Mouse (Mus musculus) thymus, adult 2 months (tissue): ENCODE data around the gene Agbl4. TPM values are rescaled to one million over a fixed set of nuclear protein-coding genes. Genes with fewer than 3 reads are reported as not detected.

ENCODE experiments used
- DNase-seq: peaks from one replicate; pipeline ENCODE4 v3.0.0; 2021
- H3K27ac ChIP-seq: fragments of 200-500 bp; 2 replicates; pipeline ENCODE4 v1.5.1; 2012; ENCODE audit warnings: low read length, control low read depth; ENCODE audit not compliant: control insufficient read depth, insufficient read depth
- H3K27me3 ChIP-seq: fragments of 200-500 bp; 2 replicates; pipeline ENCODE4 v1.6.1; 2012; ENCODE audit warnings: mild to moderate bottlenecking, low read length, moderate library complexity, mixed read lengths; ENCODE audit not compliant: control insufficient read depth, insufficient read depth
- H3K36me3 ChIP-seq: fragments of 200-500 bp; 2 replicates; pipeline ENCODE4 v1.6.1; 2012; ENCODE audit warnings: mild to moderate bottlenecking, low read length, moderate library complexity; ENCODE audit not compliant: control insufficient read depth, insufficient read depth
- H3K4me1 ChIP-seq: fragments of 200-500 bp; replicated peaks from 2 replicates; pipeline ENCODE4 v1.6.1; 2012; ENCODE audit warnings: low read length; ENCODE audit not compliant: control insufficient read depth, insufficient read depth
- H3K4me3 ChIP-seq: fragments of 200-500 bp; 2 replicates; pipeline ENCODE4 v1.5.1; 2012; ENCODE audit warnings: mild to moderate bottlenecking, low read length, control low read depth, moderate library complexity; ENCODE audit not compliant: control insufficient read depth, insufficient read depth
- CTCF ChIP-seq: fragments of 200-500 bp; IDR thresholded peaks from 2 replicates; pipeline ENCODE4 v1.5.1; 2012; ENCODE audit warnings: mild to moderate bottlenecking, control low read depth, low read length, moderate library complexity, borderline replicate concordance; ENCODE audit not compliant: control insufficient read depth, poor library complexity, insufficient read depth; ENCODE audit errors: extremely low read depth
- POLR2A ChIP-seq: fragments of 200-500 bp; IDR thresholded peaks from 2 replicates; pipeline ENCODE4 v1.6.1; 2012; ENCODE audit warnings: mild to moderate bottlenecking, low read length, control low read depth, moderate library complexity; ENCODE audit not compliant: control insufficient read depth, poor library complexity, insufficient read depth; ENCODE audit errors: extremely low read depth
- WGBS: fragments of 180-500 bp; shearing (Covaris S2); methylation state at CpG from one replicate; pipeline ENCODE4 v1.1.7; 2018; 5-methylcytosine and 5-hydroxymethylcytosine counted together
- polyA plus RNA-seq: library from polyadenylated mRNA; depleted of rRNA; stranded (reverse); fragments of >200 nt; gene quantifications from 2 replicates; pipeline ENCODE4 v1.2.3, GENCODE M21; 2012

The Agbl4 gene
- polyA plus RNA-seq, 1 experiment, result 0.07 TPM

- Histone ChIP-seq H3K36me3 (no peaks in the 10 kb centered on the region), H3K4me3 (no peak overlapping the region), H3K27ac (no peak overlapping the region), H3K4me1 (no peaks in the 10 kb centered on the region), H3K27me3 (no peaks in the 10 kb centered on the region)
- TF ChIP-seq CTCF, result no peak
- TF ChIP-seq POLR2A, result no peak
- WGBS, result 64% methylated on average over 11 of the region's 11 CpGs
- peak; percentile 5 for DNase-seq
Measured at GRCm38 (mm10) chr4:111327760-111328373, 930.4 kb downstream of the Agbl4 start.

GRCm38 (mm10) chr4:111329501-111329900 lies 932.0 kb downstream of the Agbl4 start:
- no peaks in the 10 kb centered on the region for H3K36me3 ChIP-seq
- no peaks in the 10 kb centered on the region for H3K27me3 ChIP-seq
- WGBS, result 92% methylated on average over 4 of the region's 4 CpGs
- no peak overlapping the region for H3K27ac ChIP-seq
- H3K4me3 ChIP-seq, result no peak overlapping the region
- TF ChIP-seq CTCF (no peak), POLR2A (no peak)
- no peaks in the 10 kb centered on the region for H3K4me1 ChIP-seq
- DNase-seq, result no peak

GRCm38 (mm10) chr4:111332864-111333263 lies 935.4 kb downstream of the Agbl4 start:
- H3K36me3 ChIP-seq, result no peaks in the 10 kb centered on the region
- no peak overlapping the region for H3K4me3 ChIP-seq
- no peak overlapping the region for H3K27ac ChIP-seq
- H3K27me3 ChIP-seq, result no peaks in the 10 kb centered on the region
- H3K4me1 ChIP-seq, result no peaks in the 10 kb centered on the region
- TF ChIP-seq CTCF (no peak), POLR2A (no peak)
- WGBS, result 88% methylated on average over 4 of the region's 4 CpGs
- no peak for DNase-seq

- no peaks in the 10 kb centered on the region for H3K36me3 ChIP-seq
- H3K4me3 ChIP-seq, result no peak overlapping the region
- no peaks in the 10 kb centered on the region for H3K4me1 ChIP-seq
- no peaks in the 10 kb centered on the region for H3K27me3 ChIP-seq
- DNase-seq, result no peak
- no peak overlapping the region for H3K27ac ChIP-seq
- TF ChIP-seq POLR2A, result no peak
- TF ChIP-seq CTCF, result no peak
- 84% methylated on average over 4 of the region's 4 CpGs for WGBS
Measured at GRCm38 (mm10) chr4:111349965-111350364, 952.5 kb downstream of the Agbl4 start.

GRCm38 (mm10) chr4:111350615-111351525 lies 953.4 kb downstream of the Agbl4 start:
- DNase-seq, result no peak

GRCm38 (mm10) chr4:111356584-111357115 lies 959.2 kb downstream of the Agbl4 start:
- WGBS, result 77% methylated on average over 4 of the region's 4 CpGs
- TF ChIP-seq CTCF, result no peak
- TF ChIP-seq POLR2A, result no peak
- no peak for DNase-seq

More at GRCm38 (mm10) chr4:111350615-111351525, 953.4 kb downstream of the Agbl4 start:
- WGBS, result 46% methylated on average over 6 of the region's 6 CpGs
- H3K27ac ChIP-seq, result no peak overlapping the region
- H3K27me3 ChIP-seq, result no peaks in the 10 kb centered on the region
- TF ChIP-seq POLR2A (no peak), CTCF (no peak)
- no peaks in the 10 kb centered on the region for H3K4me1 ChIP-seq
- no peak overlapping the region for H3K4me3 ChIP-seq
- H3K36me3 ChIP-seq, result no peaks in the 10 kb centered on the region

More at GRCm38 (mm10) chr4:111356584-111357115, 959.2 kb downstream of the Agbl4 start:
- no peaks in the 10 kb centered on the region for H3K36me3 ChIP-seq
- no peaks in the 10 kb centered on the region for H3K27me3 ChIP-seq
- no peaks in the 10 kb centered on the region for H3K4me1 ChIP-seq
- no peak overlapping the region for H3K4me3 ChIP-seq
- H3K27ac ChIP-seq, result no peak overlapping the region
